Comparison of ENCODE assay signal across 21 mouse cellular contexts in genomic region chr13:29317703-29318102, GRCm38 (mm10).
"Had no signal": no experiment of that assay in that cellular context is flagged by ENCODE, and none has a peak within 500 bp of the region (broad histone marks: within the 10 kb centered on the region; RNA-seq: fewer than 3 reads in every experiment).

No protein-coding gene starts in this region.

- H3K4me3 ChIP-seq: heart, embryonic 12.5 days; intestine, embryonic 15.5 days; layer of hippocampus, adult 2 months; left cerebral cortex, adult 2 months; limb, embryonic 10.5 days; limb, embryonic 12.5 days; liver, embryonic 13.5 days; liver, embryonic 15.5 days had no signal

- H3K27ac ChIP-seq: hindbrain, embryonic 14.5 days; intestine, embryonic 15.5 days; layer of hippocampus, adult 2 months; left cerebral cortex, adult 2 months; limb, embryonic 10.5 days; limb, embryonic 12.5 days; liver, embryonic 13.5 days; liver, embryonic 15.5 days had no signal

- DNase-seq: forebrain, postnatal 0 days; gastrocnemius, postnatal 14 days; gastrocnemius, postnatal 36 days; heart, adult 18-20 months; heart, postnatal 10 days; heart, postnatal 36 days; kidney, adult 18-20 months; kidney, adult 8-10 months; kidney, postnatal 10 days; kidney, postnatal 25 days; kidney, postnatal 4 days; liver; liver, embryonic 13.5 days had no signal

- H3K4me1 ChIP-seq: intestine, embryonic 15.5 days; liver, embryonic 13.5 days; liver, embryonic 15.5 days had no signal

- H3K9me3 ChIP-seq: heart, embryonic 12.5 days; intestine, embryonic 15.5 days; limb, embryonic 10.5 days; limb, embryonic 12.5 days; liver, embryonic 13.5 days; liver, embryonic 15.5 days had no signal

- H3K27me3 ChIP-seq: heart, embryonic 12.5 days; intestine, embryonic 15.5 days; limb, embryonic 12.5 days; liver, embryonic 13.5 days; liver, embryonic 15.5 days had no signal

- H3K36me3 ChIP-seq: heart, embryonic 12.5 days; intestine, embryonic 15.5 days; limb, embryonic 10.5 days; limb, embryonic 12.5 days; liver, embryonic 13.5 days; liver, embryonic 15.5 days had no signal
